Mouse (Mus musculus) layer of hippocampus, adult 8-10 months (tissue): ENCODE data around the gene Lcp2. TPM values are rescaled to one million over a fixed set of nuclear protein-coding genes. Genes with fewer than 3 reads are reported as not detected.
A peak's percentile ranks its signal among the peaks of the same experiment; 100 is the strongest.
"Not testable (repeated sequence)": the region's sequence is repeated elsewhere in the genome, so short reads cannot be mapped to it uniquely, and the experiment has no call there.

Source experiments
- DNase-seq, 2 experiments: peaks; one replicate each; pipeline ENCODE4 v3.0.0; 2022; ENCODE audit warnings: low spot score in 2 of 2
- total RNA-seq, 4 experiments: library from RNA; stranded (reverse); gene quantifications; 2 replicates each; pipeline ENCODE4 v1.2.4; 2022

Lcp2 gene
- total RNA-seq, 4 experiments from 2014 or later = 3.0 to 9.8 (median 6.4) TPM

- DNase-seq = no peak
Measured at GRCm38 (mm10) chr11:34086164-34086751, 39.5 kb downstream of the Lcp2 start.

- no peak for DNase-seq
Measured at GRCm38 (mm10) chr11:34087064-34087463, 40.3 kb downstream of the Lcp2 start.

GRCm38 (mm10) chr11:34098422-34098821 lies 51.7 kb downstream of the Lcp2 start, which contains the start of gene 4930469K13Rik:
Gene 4930469K13Rik (minus strand): TSS chr11:34098554.
- DNase-seq = no peak

- DNase-seq = no peak
Measured at GRCm38 (mm10) chr11:34101827-34102226, 55.1 kb downstream of the Lcp2 start.

GRCm38 (mm10) chr11:34104919-34105318 lies 58.2 kb downstream of the Lcp2 start:
- DNase-seq = no peak

- no peak for DNase-seq
Measured at GRCm38 (mm10) chr11:34109260-34109659, 62.5 kb downstream of the Lcp2 start.

GRCm38 (mm10) chr11:34111940-34112339 lies 65.2 kb downstream of the Lcp2 start:
- DNase-seq = no peak

- peak; percentile 40 to 48 for DNase-seq
Measured at GRCm38 (mm10) chr11:34112781-34113380, 66.2 kb downstream of the Lcp2 start.

DNA sequence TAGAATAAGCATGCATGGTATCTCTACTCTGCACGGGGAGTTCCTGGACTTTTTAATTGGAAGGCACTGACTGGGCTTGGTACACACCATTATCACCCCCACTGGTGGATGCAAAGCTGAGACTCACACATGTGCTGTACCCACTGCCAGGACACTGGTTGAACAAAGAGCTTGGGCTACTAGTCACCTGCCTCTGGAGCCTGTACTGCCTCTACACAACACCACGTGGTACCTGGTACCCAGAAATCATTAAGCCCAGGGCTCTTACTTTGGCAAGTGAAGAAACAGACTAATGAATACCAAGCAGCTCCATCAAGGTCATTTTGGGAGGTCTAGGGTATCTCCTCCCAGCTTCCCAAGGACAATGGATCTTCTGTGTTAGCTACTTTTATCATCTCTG lies 67.0 kb downstream of the Lcp2 start:
- no peak for DNase-seq

DNA sequence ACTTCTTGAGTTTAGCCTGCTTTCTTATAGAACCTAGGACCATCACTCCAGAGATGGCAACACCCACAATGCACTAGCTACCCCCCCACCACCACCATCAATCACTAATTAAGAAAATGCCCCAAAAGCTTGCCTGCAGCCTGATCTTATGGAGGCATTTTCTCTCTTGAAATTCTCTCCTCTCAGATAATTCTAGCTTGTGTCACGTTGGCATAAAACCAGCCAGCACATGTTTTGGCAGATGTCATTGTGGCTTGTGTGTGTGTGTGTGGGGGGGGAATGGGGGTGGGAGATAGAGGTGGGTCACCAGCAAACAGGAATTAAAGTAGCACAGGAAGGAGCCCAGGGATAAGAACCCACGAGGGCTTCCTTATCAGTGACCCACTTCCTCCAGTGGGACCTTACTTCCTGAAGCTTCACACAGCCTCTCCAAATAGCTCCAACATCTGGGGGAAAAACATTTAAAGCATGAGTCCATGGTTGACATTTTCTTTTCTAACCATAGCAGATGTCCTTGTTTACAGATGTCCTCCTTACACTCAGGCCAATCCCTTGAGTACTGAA lies 69.9 kb downstream of the Lcp2 start:
- no peak for DNase-seq

DNA sequence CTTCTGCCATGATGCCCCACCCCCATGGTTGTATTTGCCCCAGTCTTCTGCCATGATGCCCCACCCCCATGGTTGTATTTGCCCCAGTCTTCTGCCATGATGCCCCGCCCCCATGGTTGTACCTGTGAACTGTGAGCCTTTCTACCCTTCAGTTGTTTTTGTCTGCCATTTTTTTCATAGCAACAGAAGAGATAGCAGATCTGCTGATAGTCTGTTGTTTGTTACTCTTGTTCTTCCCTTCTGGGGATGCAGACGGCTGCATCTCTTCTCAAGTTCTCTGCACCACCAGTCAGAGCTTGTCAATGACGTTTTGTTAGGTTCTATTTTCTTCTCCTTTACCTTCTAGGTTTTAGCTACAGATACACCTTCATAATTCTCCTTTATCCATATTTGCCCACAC lies 70.9 kb downstream of the Lcp2 start:
- no peak for DNase-seq

GRCm38 (mm10) chr11:34118319-34118718 lies 71.6 kb downstream of the Lcp2 start:
- DNase-seq = no peak

DNA sequence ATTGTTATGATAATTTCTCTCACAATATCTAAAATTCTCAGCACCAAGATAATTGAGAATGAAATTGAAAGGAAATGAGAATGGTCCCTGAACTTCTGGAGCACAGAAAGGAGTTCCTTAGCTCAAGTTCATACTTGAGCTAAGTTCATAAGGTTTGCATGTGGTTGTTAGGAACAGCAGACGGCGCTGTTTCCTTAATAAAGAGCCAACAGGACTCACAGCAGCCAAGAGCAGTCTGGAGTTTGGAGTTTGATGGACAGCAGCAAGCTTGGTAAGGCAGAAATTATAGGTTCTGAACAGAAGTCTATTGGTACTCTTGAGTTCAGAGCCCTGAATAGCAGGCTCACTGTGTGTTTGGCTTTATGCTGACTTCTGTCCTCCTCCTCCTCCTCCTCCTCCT lies 76.4 kb downstream of the Lcp2 start:
- DNase-seq = peak in 1 of 2 experiments; percentile 32

DNA sequence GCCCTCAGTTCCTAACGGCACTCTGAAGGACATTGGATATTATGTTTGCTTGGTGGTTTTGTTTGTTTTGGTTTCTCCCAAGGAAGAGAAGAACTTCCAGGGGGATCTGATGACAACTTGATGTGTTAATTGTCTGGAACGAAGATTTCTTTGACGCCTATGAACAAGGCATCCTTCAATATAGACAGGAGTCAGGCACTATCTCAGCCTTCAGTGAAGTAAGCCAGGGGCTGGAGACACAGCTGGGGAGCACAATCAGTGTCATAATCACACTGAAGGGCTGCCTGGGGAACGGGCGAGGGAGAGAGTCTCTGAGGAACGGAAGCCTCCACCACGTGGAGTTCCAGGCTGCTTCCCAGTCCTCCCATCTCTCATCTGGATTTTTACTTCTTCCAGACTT lies 78.1 kb downstream of the Lcp2 start:
- DNase-seq = no peak

DNA sequence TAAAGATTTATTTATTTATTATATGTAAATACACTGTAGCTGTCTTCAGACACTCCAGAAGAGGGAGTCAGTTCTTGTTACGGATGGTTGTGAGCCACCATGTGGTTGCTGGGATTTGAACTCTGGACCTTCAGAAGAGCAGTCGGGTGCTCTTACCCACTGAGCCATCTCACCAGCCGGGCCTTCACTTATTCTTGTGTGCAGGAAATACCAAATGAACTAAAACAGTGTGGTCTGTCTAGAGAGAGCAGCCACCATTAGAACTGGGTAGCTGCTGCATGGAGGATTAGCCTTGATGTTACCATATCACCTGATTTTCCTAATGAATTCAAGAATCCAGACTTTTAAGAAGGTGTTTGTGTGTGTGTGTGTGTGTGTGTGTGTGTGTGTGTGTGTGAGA lies 79.0 kb downstream of the Lcp2 start:
- not testable (repeated sequence) for DNase-seq

DNA sequence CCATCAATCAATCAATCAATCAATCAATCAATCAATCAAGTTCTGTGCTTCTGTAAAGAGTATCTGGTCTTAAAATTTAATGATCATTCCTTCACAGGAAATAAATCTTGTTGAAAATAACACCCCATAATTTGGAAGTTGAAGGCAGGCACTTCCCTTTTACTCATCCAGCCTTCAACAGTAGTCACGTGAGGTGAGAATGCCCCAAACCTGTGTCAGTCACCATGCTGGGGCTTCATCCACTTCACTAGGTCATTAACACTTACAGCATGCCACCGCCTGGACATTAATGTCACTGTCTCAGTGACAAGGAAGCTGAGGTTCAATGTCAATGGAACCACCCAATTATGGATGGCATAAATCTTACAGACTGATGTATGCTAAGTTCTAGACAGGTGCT lies 81.7 kb downstream of the Lcp2 start:
- DNase-seq = no peak

DNA sequence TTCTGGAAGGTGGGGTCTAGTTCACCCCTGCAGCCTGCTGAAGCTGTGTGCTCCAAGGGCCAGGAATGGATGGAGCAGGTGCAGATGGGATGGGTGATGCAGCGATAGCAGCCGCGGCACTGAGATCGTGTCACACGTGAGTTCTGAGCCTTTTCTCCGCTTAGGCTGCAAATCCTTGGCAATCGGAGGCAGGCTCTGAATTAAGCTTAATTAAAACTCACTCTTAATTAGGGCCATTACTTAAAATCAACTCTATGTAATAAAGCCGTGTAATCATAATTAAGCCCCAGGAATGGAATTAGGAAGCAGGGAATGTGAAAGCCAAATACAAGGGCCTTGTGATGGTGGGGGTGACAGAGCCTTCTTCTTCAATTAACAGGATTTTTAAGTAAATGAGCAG lies 92.6 kb downstream of the Lcp2 start:
- no peak for DNase-seq

Other genes with a start within 250 kb of the Lcp2 start
- under 1 TPM; 0.40 to 0.47 (median 0.44) TPM for gene Kcnmb1, start 83.9 kb upstream of the Lcp2 start, total RNA-seq
- 10 to 100 TPM; 17.4 to 21.0 (median 18.9) TPM for gene Kcnip1, start 53.8 kb upstream of the Lcp2 start, total RNA-seq
- not detected for gene 4930469K13Rik, start 51.6 kb downstream of the Lcp2 start, total RNA-seq
- gene Foxi1, start 161.2 kb downstream of the Lcp2 start, total RNA-seq = not detected